Mouse (Mus musculus) heart, postnatal 0 days (tissue): ENCODE results near the gene Slc4a3. TPM values are rescaled to one million over a fixed set of nuclear protein-coding genes. Genes with fewer than 3 reads are reported as not detected.

ENCODE experiments used
- ATAC-seq: fragments of 200-750 bp; cut with Nextera tagmentation; 2 replicates; pipeline ENCODE4 v1.8.0; 2017; ENCODE audit warnings: low read depth, moderate number of reproducible peaks, moderate library complexity; ENCODE audit not compliant: insufficient read depth
- DNase-seq: peaks from one replicate; pipeline ENCODE4 v3.0.0-alpha.2; 2016; ENCODE audit warnings: low spot score
- H3K27ac ChIP-seq: fragments of 300-500 bp; sonication (generic); 2 replicates; pipeline ENCODE4 v1.5.1; 2014; ENCODE audit warnings: low read depth, mild to moderate bottlenecking
- H3K27me3 ChIP-seq: fragments of 300-500 bp; sonication (generic); 2 replicates; pipeline ENCODE4 v1.6.1; 2014; ENCODE audit warnings: low read length, mixed read lengths; ENCODE audit not compliant: control insufficient read depth, insufficient read depth
- H3K36me3 ChIP-seq: fragments of 300-500 bp; sonication (generic); replicated peaks from 2 replicates; pipeline ENCODE4 v1.6.1; 2014; ENCODE audit warnings: low read length, mixed read lengths; ENCODE audit not compliant: control insufficient read depth, insufficient read depth
- H3K4me1 ChIP-seq: fragments of 300-500 bp; sonication (generic); 2 replicates; pipeline ENCODE4 v1.6.1; 2014; ENCODE audit warnings: antibody characterized with exemption; ENCODE audit not compliant: control insufficient read depth, insufficient read depth
- H3K4me2 ChIP-seq: fragments of 300-500 bp; sonication (generic); 2 replicates; pipeline ENCODE4 v1.6.1; 2014; ENCODE audit warnings: low read depth, mild to moderate bottlenecking, low read length, moderate library complexity
- H3K4me3 ChIP-seq: fragments of 300-500 bp; sonication (generic); 2 replicates; pipeline ENCODE4 v1.5.1; 2014; ENCODE audit warnings: low read depth, low read length
- H3K9ac ChIP-seq: fragments of 300-500 bp; sonication (generic); replicated peaks from 2 replicates; pipeline ENCODE4 v1.6.1; 2014; ENCODE audit warnings: low read depth, low read length, mixed read lengths
- H3K9me3 ChIP-seq: fragments of 300-500 bp; sonication (generic); replicated peaks from 2 replicates; pipeline ENCODE4 v1.6.1; 2016; ENCODE audit warnings: low read length; ENCODE audit not compliant: control insufficient read depth
- CTCF ChIP-seq: IDR thresholded peaks from 2 replicates; pipeline ENCODE4 v1.5.1; 2016; ENCODE audit warnings: antibody characterized with exemption, control low read depth, low read depth
- EP300 ChIP-seq: IDR thresholded peaks from 2 replicates; pipeline ENCODE4 v1.6.1; 2016; ENCODE audit warnings: antibody characterized with exemption, low read depth
- WGBS: fragments of 180-500 bp; shearing (Covaris S2); extraction: QIAGEN DNeasy Blood & Tissue Kit; methylation state at CpG from one replicate; pipeline ENCODE4 v1.1.7; 2014; 5-methylcytosine and 5-hydroxymethylcytosine counted together
- polyA plus RNA-seq: library from polyadenylated mRNA; unstranded; fragments of >200 nt; fragmentation: Nextera tagmentation; extraction: Ambion mirVana; gene quantifications from 2 replicates; pipeline ENCODE4 v1.2.1, GENCODE M21; 2015
- total RNA-seq: library from RNA; depleted of rRNA; stranded (reverse); fragments of >200 nt; gene quantifications from 2 replicates; pipeline ENCODE4 v1.2.3, GENCODE M21; 2014; ENCODE audit warnings: low replicate concordance

Slc4a3 gene
- total and polyA plus RNA-seq, 2 experiments from 2014 or later: 49.9 to 136 TPM

GRCm38 (mm10) chr1:75595930-75596329 is 49.9 kb downstream of the Slc4a3 start:
- Histone ChIP-seq H3K27me3 (peaks cover 4% of the 10 kb centered on the region; the same call in 1 of the 2 replicates), H3K4me2 (no peak overlapping the region), H3K9ac (no peak overlapping the region), H3K4me1 (no peaks in the 10 kb centered on the region), H3K4me3 (no peak overlapping the region), H3K9me3 (no peaks in the 10 kb centered on the region), H3K27ac (no peak overlapping the region), H3K36me3 (no peaks in the 10 kb centered on the region)
- ATAC-seq (no peak), DNase-seq (no peak)
- WGBS: 46% methylated on average over 3 of the region's 3 CpGs
- no peak for TF ChIP-seq EP300
- TF ChIP-seq CTCF: no peak

GRCm38 (mm10) chr1:75596906-75597305 is 50.8 kb downstream of the Slc4a3 start:
- Histone ChIP-seq H3K27ac (no peak overlapping the region), H3K4me2 (no peak overlapping the region), H3K27me3 (peaks cover 4% of the 10 kb centered on the region; the same call in 1 of the 2 replicates), H3K9ac (no peak overlapping the region), H3K36me3 (no peaks in the 10 kb centered on the region), H3K9me3 (no peaks in the 10 kb centered on the region), H3K4me3 (no peak overlapping the region), H3K4me1 (no peaks in the 10 kb centered on the region)
- DNase-seq (no peak), ATAC-seq (peak; percentile 59; the same call in 1 of the 2 replicates)
- WGBS: 76% methylated on average over 2 of the region's 2 CpGs
- TF ChIP-seq EP300 (no peak), CTCF (0 out of 2 replicates have a peak, but pooled peaks have one; percentile 18)

GRCm38 (mm10) chr1:75597622-75598021 is 51.6 kb downstream of the Slc4a3 start:
- ATAC-seq: no peak
- TF ChIP-seq EP300 (no peak), CTCF (peak; percentile 83)
- peaks cover 4% of the 10 kb centered on the region; the same call in 1 of the 2 replicates for H3K27me3 ChIP-seq

GRCm38 (mm10) chr1:75601738-75602137 is 55.7 kb downstream of the Slc4a3 start:
- ATAC-seq (no peak), DNase-seq (no peak)
- Histone ChIP-seq H3K9me3 (no peaks in the 10 kb centered on the region), H3K36me3 (no peaks in the 10 kb centered on the region), H3K4me3 (no peak overlapping the region), H3K4me2 (no peak overlapping the region), H3K27ac (no peak overlapping the region), H3K27me3 (peaks cover 4% of the 10 kb centered on the region; the same call in 1 of the 2 replicates), H3K9ac (no peak overlapping the region), H3K4me1 (no peaks in the 10 kb centered on the region)
- TF ChIP-seq CTCF: no peak
- no peak for TF ChIP-seq EP300
- 28% methylated on average over 12 of the region's 12 CpGs for WGBS

More at GRCm38 (mm10) chr1:75597622-75598021, 51.6 kb downstream of the Slc4a3 start:
- H3K4me2 ChIP-seq: no peak overlapping the region
- H3K9ac ChIP-seq: no peak overlapping the region
- no peak overlapping the region for H3K4me3 ChIP-seq
- H3K36me3 ChIP-seq: no peaks in the 10 kb centered on the region
- no peaks in the 10 kb centered on the region for H3K9me3 ChIP-seq
- DNase-seq: peak; percentile 55
- H3K27ac ChIP-seq: no peak overlapping the region
- H3K4me1 ChIP-seq: no peaks in the 10 kb centered on the region

- H3K4me1 ChIP-seq: no peaks in the 10 kb centered on the region
- no peak overlapping the region for H3K9ac ChIP-seq
- no peak overlapping the region for H3K27ac ChIP-seq
- DNase-seq (no peak), ATAC-seq (no peak)
- H3K36me3 ChIP-seq: no peaks in the 10 kb centered on the region
- WGBS: 68% methylated on average over 7 of the region's 7 CpGs
- H3K4me2 ChIP-seq: no peak overlapping the region
- peaks cover 4% of the 10 kb centered on the region; the same call in 1 of the 2 replicates for H3K27me3 ChIP-seq
- no peaks in the 10 kb centered on the region for H3K9me3 ChIP-seq
- H3K4me3 ChIP-seq: no peak overlapping the region
- no peak for TF ChIP-seq CTCF
- no peak for TF ChIP-seq EP300
Observed at GRCm38 (mm10) chr1:75603584-75603983, 57.5 kb downstream of the Slc4a3 start.

- Histone ChIP-seq H3K9me3 (no peaks in the 10 kb centered on the region), H3K27ac (no peak overlapping the region), H3K4me2 (no peak overlapping the region), H3K9ac (no peak overlapping the region), H3K4me3 (no peak overlapping the region), H3K36me3 (no peaks in the 10 kb centered on the region), H3K4me1 (peaks cover 5% of the 10 kb centered on the region), H3K27me3 (no peaks in the 10 kb centered on the region)
- DNase-seq: no peak
- WGBS: 90% methylated on average over 7 of the region's 7 CpGs
- TF ChIP-seq EP300 (no peak), CTCF (no peak)
- ATAC-seq: no peak
Observed at GRCm38 (mm10) chr1:75608225-75608624, 62.2 kb downstream of the Slc4a3 start.
